Mouse (Mus musculus) fibroblast of lung, adult 2 months (primary cell): Measurements from ENCODE around the gene Lhfpl3.

Source experiments
- DNase-seq: peaks from one replicate; pipeline ENCODE4 v3.0.0-alpha.2; 2011; ENCODE audit warnings: low read depth

Lhfpl3 gene

DNA sequence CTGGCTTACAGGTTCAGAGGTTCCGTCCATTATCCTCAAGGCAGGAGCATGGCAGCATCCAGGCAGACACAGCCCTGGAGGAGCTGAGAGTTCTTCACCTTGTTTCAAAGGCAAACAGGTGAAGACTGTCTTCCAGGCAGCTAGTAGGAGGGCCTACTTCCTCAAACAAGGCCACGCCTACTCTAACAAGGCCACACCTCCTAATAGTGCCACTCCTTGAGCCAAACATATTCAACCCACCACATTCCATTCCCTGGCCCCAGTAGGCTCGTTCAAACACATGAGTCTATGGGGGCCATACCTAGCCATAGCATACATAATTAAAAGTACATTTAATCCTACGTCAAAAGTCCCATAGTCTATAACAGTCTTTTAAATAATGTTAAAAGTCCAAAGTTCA lies 407.4 kb downstream of the Lhfpl3 start:
- no peak for DNase-seq

DNA sequence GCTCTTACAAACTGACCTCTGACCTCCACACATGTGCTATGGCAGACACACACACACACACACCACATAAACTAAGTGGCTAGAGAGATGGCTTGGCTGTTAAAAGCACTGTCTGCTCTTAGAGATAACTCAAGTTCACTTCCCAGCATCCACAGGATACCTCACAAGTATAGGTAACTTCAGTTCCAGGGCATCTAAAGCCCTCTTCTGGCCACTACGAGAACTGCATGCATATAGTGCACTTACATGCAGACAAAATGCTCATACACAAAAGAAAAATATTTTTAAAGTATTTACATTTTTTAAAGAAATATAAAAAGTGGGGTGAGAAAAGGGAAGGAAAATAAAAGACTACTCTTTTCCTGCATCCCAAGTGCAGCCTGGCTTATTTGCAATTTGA lies 408.6 kb downstream of the Lhfpl3 start:
- no peak for DNase-seq

- DNase-seq = no peak
These were observed 420.1 kb downstream of the Lhfpl3 start for GRCm38 (mm10) chr5:23165947-23166350.

GRCm38 (mm10) chr5:23166658-23167057 lies 420.8 kb downstream of the Lhfpl3 start:
- DNase-seq = no peak

DNA sequence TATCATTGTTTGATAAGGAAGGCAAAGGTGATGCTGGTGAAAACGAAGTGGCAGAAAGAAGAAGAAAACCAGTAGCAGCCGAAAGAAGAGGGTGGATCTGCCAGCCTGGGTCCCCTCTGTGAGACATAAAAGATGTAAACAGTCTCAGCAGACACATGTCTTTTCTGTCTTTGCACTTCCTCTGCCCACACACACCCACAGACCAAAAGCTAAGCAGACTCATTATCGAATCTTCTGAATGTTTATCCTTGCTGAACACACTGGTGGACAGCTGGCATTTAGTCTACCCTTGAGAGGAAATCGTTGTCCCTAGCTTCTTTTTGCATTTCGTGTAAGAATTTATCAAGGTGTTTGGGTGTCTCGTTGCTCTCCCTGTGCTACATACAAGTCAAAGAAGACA lies 443.8 kb downstream of the Lhfpl3 start:
- no peak for DNase-seq

DNA sequence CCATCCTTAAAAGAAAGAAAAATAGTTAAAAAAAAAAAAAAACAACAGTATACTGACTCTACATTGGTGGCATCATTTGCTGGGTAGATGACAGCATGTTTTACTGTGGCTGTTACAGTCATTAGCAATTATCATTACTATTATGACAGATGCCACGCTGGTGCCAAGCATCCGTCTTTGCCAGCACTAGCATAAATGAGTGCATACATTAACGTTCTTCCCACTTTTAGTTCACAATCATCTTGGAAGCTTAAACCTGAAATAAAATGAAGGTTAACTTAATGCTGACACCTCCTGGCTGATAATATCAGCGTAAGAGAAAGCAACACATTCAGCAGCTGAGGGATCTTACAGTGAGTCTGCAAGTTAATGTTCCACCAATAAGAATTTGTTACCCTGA lies 451.0 kb downstream of the Lhfpl3 start:
- no peak for DNase-seq

DNA sequence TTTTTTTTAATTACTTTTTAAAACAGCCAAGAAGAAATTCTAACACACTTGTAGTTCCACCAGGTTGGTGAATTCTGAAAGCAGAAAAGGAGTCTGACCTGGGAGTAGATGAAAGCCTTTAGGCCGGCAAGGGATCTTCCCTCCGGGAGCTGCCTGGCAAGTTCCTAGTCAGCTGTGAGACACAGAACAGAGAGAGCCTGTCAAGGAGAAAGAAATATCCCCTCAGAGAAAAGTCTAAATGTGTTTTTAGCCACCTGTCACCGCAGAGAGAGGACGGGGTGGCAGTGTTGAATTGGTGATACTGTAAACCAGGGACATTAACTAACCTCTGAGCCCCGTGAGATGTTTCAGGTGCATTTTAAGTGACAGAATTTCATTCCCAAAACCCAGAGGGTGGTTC lies 467.2 kb downstream of the Lhfpl3 start:
- DNase-seq = no peak

DNA sequence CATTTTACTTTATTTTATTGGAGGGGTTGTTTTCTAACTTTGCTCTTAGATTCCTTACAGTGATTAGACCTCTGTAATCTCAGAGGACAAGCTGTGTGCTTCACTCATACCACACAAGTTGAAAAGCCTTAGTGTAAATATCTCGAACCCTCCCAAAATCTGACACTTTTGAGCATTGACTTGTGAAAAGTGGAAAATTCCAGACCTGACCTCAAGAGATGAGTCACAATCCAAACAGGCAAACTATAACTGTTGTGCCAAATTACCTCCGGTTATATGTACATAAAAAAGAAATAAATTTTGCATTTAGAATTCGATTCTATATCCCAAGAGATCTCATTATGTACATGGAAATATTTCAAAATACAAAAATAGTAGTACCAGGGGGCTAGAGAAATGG lies 468.8 kb downstream of the Lhfpl3 start:
- DNase-seq = no peak

- no peak for DNase-seq
These were observed 473.8 kb downstream of the Lhfpl3 start for GRCm38 (mm10) chr5:23219655-23220054.

DNA sequence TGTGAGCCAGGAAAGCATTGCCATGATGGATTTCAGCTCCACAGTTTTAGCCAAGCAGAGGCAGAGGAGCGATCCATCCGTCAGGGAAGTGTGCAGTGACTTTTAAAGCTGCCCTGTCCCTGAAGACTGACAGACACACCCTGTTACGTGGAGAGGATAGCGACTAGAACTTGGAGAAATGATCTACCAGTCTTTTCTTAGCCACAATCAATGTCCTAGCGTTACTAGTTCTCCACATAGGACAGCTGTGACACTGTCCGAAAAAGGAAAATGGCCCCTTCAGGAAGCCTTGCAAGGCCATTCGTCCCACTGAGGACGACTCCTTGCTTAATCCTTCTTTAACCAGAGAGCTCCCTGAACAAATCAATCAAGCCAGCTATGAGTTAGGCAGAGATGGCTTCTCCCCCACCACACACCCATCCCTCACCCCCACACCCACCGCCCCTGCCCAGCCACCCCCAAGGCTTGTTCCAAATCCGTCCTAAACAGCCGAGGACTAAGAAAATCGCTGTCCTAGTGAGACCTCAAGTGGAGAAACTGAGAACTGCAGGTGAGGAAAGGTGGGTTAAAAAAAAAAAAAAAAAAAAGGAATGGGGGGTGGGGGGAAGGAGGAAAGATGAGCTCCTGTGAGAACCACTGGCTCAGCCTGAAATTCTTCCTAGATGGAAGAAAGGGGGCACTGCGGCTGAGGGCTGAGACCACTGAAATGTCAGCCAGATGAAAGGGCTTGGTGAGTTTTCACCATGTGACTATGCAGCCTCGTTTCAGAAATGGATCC lies 479.1 kb downstream of the Lhfpl3 start:
- DNase-seq = peak; percentile 27

DNA sequence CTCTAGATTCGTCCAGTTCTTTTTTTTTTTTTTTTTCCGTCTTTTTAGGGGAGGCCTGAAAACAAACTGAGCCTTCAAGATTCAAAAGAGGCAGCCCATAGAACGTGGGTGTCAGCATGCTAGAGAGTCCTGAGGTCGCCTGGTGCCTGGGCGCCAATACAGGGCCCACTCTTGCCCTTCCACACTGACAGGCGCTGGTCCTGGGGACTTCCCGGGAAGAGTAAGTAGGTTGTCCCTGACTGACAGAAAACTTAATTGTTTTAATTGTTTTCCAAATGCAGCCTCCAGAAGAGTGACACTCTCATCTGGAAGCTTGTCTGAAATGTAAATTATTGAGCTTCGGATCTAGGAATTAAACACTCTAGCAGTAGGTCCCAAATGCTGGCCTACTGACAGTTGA lies 479.8 kb downstream of the Lhfpl3 start:
- DNase-seq = no peak

GRCm38 (mm10) chr5:23226753-23227152 lies 480.9 kb downstream of the Lhfpl3 start:
- DNase-seq = no peak

DNA sequence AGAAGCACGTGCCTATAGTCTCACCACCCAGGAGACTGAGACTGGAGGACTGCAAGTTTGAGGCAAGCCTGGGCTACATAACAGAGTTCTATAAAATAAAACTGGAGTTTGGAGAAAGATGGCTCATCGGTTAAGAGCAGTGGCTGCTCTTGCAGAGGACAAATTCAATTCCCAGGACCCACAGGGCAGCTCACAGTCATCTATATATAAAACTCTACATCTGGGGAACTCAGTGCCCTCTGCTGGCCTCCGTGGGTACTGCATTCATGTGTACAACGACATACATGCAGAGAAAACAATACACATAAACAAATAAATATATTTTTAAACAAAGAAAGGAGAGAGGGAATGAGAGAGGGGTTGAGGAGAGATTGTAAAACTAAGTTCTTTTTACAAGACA lies 501.1 kb downstream of the Lhfpl3 start:
- DNase-seq = no peak

DNA sequence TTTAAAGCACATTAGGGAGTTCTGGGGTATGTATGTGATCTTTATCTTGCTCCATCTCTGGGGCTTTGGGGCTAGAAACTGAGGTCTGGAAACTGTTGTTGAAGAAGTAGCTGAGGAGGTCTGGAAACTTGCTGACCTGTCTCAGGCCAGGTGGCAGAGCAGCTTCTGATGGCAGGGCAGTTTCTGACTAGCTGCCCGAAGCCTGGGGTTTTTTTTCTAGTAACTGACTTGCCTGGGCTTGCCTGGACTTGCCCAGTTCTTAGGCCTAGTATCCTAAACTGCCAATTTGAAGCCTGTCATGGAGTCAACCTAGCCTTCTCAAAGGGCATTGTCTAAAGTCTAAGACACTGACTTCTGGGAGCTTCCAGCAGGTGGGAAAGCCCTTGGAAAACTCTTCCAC lies 501.9 kb downstream of the Lhfpl3 start:
- DNase-seq = no peak

GRCm38 (mm10) chr5:23248303-23248702 lies 502.4 kb downstream of the Lhfpl3 start:
- DNase-seq = no peak

DNA sequence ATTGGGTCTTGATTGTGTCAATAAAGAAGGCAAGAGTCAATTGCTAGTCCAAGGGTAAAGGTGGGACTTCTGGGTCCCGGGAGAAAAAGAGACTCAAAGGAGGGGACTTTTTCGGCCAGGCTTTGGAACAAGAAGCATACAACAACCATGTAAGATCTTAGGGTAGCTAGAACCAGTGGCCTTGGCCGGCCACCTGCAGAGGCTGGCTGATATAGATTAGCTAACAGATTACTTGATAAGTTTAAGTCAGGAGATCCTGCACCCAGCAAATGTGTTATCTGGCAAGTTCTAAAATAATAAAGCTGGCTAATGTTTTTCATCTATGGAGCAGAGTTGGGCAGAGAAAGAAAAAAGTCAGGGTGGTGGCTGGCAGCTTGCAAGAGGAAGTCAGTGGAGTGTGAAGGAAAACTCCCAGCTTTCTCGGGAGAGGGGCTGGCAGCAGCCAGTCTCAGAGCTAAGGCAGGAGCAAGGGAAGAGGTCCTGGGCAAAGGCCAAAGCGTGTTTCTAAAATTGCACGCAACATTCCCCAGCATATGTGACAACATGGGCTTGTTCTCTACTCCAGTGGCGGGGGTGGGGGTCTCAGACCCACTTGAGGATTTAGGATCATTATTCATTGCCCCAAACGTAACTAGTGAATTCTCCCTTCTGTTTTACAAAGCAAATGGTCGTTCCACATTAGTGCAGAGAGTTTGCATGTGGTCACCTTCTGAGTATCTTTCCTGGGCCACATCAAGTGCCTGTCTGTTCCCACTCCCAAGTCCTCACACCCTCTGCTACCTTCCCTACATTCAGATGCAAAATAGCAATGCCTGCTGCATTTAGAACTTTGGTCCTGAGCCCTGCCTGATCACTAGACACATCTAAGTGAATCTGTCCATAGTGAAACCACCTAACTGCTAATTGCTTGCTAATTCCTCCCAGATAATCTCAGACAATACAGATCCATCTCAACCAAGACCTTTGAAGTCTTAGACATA lies 504.3 kb downstream of the Lhfpl3 start:
- DNase-seq = no peak

DNA sequence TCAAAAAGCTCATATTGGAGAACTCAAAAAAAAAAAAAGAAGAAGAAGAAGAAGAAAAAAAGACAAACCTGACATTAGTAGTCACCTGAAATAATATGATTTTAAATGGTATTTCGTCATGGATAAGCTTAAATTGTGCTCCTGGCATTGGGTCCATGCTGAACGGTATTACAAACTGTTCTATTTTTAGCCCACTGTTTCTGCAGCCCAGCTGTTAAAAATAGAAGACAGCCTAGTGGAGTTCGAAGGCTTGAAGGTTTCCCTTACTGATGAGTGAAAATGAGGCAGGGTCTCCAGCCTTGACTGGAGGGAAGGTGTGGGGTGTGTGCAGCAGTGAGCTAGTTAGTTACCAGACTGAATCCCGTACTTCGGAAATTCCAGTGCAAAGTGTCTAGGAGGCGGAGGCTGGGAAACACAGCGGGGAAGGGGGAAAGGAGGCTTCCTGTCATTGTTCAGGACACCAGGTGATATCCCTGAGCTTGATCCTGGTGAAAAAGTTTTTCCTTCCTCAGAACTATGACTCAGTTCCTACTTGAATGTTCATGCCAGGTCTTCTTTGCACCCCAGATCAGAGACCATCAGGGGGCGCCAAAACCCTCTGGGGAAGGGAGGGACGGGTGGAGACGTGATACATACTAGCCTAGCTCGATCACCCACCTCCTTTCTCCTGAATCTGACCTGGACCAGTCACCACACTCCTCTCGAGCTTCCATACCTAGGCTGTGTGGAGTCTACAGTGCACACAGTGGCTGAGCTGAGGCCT lies 505.8 kb downstream of the Lhfpl3 start:
- peak; percentile 46 for DNase-seq

DNA sequence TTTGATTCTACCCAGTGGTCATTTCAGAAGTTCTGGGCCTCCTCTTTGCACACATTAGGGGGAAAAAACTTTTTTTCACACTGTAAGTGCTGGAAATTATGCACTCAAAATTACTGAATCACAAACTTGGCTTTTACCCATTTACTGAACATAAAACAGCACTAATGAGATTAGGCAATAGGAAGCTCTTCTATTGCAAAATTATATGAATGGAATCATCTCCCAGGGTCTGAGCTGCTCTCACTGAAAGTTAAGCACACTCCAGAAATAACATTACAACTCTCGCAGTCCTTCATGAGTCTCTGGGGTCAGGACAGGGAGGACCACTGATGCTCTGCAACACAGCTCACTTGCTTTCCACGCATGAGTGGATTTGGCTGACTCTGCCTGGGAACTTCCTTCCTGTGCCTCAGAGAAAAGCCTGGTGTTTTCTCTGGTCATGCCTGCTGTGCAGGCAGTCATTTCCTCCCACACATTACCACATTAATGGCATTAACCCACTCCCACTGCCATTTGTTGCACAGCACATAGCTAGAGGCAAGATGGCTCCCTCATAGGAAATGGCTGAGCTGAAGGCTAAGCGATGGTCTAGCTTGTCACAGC lies 510.1 kb downstream of the Lhfpl3 start:
- DNase-seq = peak; percentile 31

GRCm38 (mm10) chr5:23273309-23273708 lies 527.5 kb downstream of the Lhfpl3 start:
- DNase-seq = no peak

GRCm38 (mm10) chr5:23279364-23279763 lies 533.5 kb downstream of the Lhfpl3 start:
- DNase-seq = no peak

DNA sequence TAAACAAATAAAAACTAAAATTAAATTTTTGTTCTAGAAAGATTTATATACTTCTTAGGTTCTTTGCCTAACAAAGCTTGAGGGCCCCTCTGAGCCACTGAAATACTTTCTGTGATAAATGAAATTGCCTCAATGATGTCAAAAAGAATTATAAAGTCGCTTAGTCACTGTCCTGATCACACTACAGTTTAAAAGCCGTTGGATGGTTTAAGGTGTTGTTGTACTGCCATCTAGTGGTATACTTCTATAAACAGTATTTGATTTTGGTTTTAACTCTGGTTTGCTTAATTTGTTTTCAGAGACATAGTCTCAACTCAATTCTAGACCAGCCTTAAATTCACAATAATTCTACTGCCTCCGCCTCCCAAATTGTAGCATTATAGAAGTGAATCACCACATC lies 539.0 kb downstream of the Lhfpl3 start:
- DNase-seq = peak; percentile 40

- no peak for DNase-seq
These were observed 543.3 kb downstream of the Lhfpl3 start for GRCm38 (mm10) chr5:23289149-23289548.
